Mouse (Mus musculus): ENCODE data around the gene Nxph4.

Gene Nxph4

DNA sequence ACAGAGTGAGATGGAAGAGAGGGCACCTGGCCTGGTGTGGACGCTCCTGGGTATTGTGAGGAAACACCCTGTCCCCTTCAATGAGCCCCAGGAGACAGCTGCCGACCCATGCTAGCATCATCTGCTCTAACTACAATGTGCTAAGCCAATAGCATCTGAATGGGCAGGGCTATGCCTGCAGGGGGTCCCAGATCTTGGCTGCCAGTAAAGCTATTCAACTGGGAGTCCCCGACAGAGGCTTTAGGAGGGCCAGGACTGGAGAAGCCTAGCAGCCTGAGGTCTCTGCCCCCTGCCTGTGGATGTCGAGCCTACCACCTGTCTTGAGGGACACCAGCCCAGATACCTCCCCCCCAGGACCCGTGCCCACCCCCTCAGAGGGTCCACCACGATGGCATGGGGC lies 8.4 kb upstream of the Nxph4 start:
- DNase-seq (ENCODE audit: low read depth, low spot score) = no peak

- peak; percentile 36 for DNase-seq (ENCODE audit: low read depth, low spot score)
These were observed 7.7 kb upstream of the Nxph4 start for GRCm38 (mm10) chr10:127542084-127542483.

- no peak for DNase-seq (ENCODE audit: low read depth, low spot score)
These were observed 7.2 kb upstream of the Nxph4 start for GRCm38 (mm10) chr10:127541510-127541909.

- DNase-seq (ENCODE audit: low read depth, low spot score) = peak; percentile 50
These were observed 3.7 kb upstream of the Nxph4 start for GRCm38 (mm10) chr10:127537854-127538583.

- DNase-seq (ENCODE audit: low read depth, low spot score) = no peak
These were observed 2.4 kb upstream of the Nxph4 start for GRCm38 (mm10) chr10:127536586-127537314.

DNA sequence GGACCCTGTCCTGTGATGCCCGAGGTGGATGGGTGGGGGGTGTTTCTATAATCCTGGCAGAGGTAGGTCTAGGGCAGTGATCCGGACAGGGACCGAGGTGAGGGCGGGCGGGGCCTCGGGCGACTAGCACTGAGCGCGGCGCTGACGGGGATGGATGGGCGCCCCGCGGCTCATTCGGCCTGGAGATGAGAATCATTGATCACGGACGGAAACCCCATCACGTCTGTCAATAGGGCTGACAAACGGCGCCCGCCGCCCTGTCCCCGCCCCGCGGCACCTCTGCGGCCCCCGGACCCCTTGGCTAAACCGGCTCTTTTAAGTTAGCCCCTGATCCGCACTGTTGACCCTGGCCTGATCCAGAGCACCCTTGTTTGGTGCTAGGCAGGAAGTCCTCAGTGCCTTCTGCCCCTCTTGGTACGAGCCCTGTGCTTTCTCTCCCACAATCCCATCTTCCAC lies 598 bp upstream of the Nxph4 start:
- no peak for DNase-seq (ENCODE audit: low read depth, low spot score)

- DNase-seq (ENCODE audit: low read depth, low spot score) = no peak
These were observed 2.8 kb downstream of the Nxph4 start for GRCm38 (mm10) chr10:127531548-127531947.

GRCm38 (mm10) chr10:127530945-127531344 lies 3.4 kb downstream of the Nxph4 start:
- no peak for DNase-seq (ENCODE audit: low read depth, low spot score)

GRCm38 (mm10) chr10:127527481-127527880 lies 6.9 kb downstream of the Nxph4 start:
- no peak for DNase-seq (ENCODE audit: low read depth, low spot score)

DNA sequence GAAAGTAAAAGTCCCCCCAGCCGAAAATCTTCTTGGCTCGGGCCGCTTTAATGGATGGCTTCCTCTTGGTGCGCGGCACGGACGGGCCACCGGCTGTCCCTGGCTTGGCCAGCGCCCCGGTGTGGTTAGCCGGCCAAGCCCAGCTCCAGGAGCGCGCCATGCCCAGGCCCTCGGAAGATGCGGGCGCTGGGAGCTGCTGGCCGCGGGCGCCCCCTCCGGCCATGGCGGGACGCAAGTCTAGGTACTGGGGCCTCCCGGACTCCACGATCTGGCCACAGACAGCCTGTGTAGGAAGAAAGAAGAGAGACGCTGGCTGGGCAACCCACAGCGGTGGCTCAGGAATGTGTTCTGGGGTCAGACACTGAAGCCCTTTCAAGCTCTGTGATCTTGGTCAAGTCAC lies 7.7 kb downstream of the Nxph4 start:
- no peak for DNase-seq (ENCODE audit: low read depth, low spot score)

- no peak for DNase-seq (ENCODE audit: low read depth, low spot score)
These were observed 8.3 kb downstream of the Nxph4 start for GRCm38 (mm10) chr10:127526048-127526447.

GRCm38 (mm10) chr10:127524646-127525255 lies 9.6 kb downstream of the Nxph4 start:
- DNase-seq (ENCODE audit: low read depth, low spot score) = no peak

DNA sequence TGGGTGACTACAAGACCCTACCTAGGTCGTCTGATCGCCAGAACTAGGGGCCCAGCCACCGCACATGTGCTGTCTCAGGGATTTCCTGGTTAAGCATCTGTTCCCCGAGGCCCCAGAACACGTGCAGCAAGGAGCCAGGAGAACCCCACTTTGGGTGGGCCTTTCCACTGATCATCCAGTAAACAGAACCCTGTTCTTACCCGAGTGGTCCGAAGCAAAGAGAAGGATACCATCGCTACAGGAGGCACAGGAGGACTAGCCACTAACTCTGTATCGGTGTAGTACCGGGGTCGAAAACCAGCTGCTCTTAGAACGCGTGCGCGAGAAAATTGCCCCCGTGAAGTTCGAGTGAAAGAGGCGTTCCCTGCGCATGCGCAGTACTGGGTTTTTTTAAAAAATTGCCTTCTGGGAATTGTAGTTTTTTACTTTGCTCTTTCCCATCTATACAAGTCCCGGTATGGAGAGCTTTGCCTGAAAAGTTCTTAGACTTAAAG lies 12.2 kb downstream of the Nxph4 start, which contains the start of gene Shmt2:
Gene Shmt2 (minus strand): TSS at position 357 of the 494 bp plus-strand sequence.
- DNase-seq (ENCODE audit: low read depth, low spot score) = peak; percentile 88

DNA sequence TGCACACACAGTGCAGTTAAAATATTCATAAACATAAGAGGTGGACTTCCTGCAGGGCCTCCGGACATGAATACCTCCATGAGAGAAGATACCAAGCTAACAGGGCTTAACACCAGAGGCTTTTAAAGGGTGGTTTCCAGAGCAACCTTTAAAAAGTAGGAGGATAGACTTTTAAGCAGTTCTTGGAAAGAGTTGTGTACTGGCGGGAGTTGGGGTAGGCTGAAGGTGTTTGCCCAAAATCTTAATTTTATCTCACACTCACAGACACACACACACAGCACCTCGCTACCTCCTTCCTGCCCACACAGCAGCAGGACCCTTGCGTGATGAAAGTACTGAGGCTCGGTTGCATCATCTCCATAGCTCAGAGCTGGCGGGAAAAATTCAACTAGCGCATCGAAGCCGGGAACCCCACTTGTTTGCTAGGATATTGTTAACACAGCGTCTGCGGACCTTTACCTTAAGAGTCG lies 12.7 kb downstream of the Nxph4 start:
- DNase-seq (ENCODE audit: low read depth, low spot score) = no peak

GRCm38 (mm10) chr10:127520714-127521357 lies 13.5 kb downstream of the Nxph4 start:
- DNase-seq (ENCODE audit: low read depth, low spot score) = no peak

DNA sequence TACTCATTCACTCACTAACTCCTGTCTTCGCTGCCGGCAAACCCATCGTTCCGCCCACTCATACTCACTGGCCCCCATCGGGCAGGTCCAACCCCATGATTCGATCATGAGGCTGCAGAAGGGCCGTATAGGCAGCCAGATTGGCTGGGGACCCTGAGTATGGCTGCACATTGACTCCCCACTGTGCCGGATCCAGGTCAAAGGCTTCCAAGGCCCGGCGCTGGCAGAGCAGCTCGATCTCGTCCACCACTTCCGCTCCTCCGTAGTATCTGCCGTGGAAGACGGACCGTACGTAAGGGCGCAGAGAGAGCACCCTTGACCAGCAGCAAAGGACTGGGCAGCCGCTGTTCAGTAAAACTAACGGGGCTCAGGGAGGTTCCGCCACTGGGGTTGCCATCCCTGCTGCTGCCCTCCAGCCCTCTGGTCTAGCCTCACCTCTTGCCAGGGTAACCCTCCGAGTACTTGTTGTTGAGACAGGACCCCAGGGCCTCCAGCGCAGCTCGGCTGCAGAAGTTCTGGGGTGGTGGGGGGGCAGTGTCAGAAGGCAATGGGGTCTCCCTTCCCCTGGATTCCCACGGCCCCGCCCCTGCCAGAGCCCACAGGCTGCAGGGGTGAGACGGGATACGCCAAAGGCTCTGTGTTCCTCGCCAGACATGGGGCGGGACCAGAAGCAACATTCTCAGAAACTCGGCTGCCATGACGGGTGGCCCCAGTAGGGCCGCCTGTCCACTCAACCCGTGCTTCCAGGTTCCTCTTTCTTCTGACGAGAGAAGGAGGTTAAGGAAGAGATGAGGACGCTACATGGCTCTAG lies 14.3 kb downstream of the Nxph4 start:
- DNase-seq (ENCODE audit: low read depth, low spot score) = no peak

- DNase-seq (ENCODE audit: low read depth, low spot score) = no peak
These were observed 15.2 kb downstream of the Nxph4 start for GRCm38 (mm10) chr10:127519041-127519701.

DNA sequence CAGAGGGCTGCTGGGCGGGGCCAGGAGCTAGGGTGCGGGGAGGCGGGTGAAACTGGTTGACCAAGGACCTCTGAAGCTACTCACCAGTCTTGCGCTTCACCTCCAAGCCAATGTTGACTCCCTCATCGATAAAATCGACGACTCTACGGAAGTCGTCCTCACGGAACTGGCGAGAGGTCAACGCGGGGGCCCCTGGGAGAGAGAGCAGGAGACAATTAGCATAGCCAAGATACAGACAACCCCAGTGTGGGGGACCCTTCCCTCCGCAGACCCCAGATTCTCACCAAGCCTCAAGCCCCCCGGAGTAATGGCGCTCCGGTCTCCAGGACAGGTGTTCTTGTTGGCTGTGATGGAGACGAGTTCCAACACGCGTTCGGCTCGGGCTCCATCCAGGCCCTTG lies 16.4 kb downstream of the Nxph4 start:
- DNase-seq (ENCODE audit: low read depth, low spot score) = no peak

GRCm38 (mm10) chr10:127516576-127517260 lies 17.6 kb downstream of the Nxph4 start:
- DNase-seq (ENCODE audit: low read depth, low spot score) = no peak

- no peak for DNase-seq (ENCODE audit: low read depth, low spot score)
These were observed 18.3 kb downstream of the Nxph4 start for GRCm38 (mm10) chr10:127515983-127516459.
